Mouse (Mus musculus) A20 (cell line): ENCODE results near the gene Kifc3.
A peak's percentile ranks its signal among the peaks of the same experiment; 100 is the strongest.
"Not testable (repeated sequence)": the region's sequence is repeated elsewhere in the genome, so short reads cannot be mapped to it uniquely, and the experiment has no call there.

Experiments used
- DNase-seq: peaks from one replicate; pipeline ENCODE4 v3.0.0-alpha.2; 2011; ENCODE audit warnings: low read depth, low spot score

Gene Kifc3

GRCm38 (mm10) chr8:95202649-95203275, at the start of gene Kifc3:
Gene Kifc3 (minus strand): TSS chr8:95202812.
- no peak for DNase-seq

GRCm38 (mm10) chr8:95252056-95252455, 49.4 kb upstream of the Kifc3 start:
- DNase-seq: no peak

GRCm38 (mm10) chr8:95249847-95250246, 47.2 kb upstream of the Kifc3 start:
- peak; percentile 47 for DNase-seq

GRCm38 (mm10) chr8:95247277-95247676, 44.7 kb upstream of the Kifc3 start:
- DNase-seq: no peak

- peak; percentile 88 for DNase-seq
These were observed 42.6 kb upstream of the Kifc3 start for GRCm38 (mm10) chr8:95245180-95245579.

GRCm38 (mm10) chr8:95243853-95244252, 41.2 kb upstream of the Kifc3 start:
- no peak for DNase-seq

- DNase-seq: no peak
These were observed 40.4 kb upstream of the Kifc3 start for GRCm38 (mm10) chr8:95242826-95243571.

GRCm38 (mm10) chr8:95242099-95242825, 39.6 kb upstream of the Kifc3 start:
- no peak for DNase-seq

- peak; percentile 54 for DNase-seq
These were observed 33.1 kb upstream of the Kifc3 start for GRCm38 (mm10) chr8:95235683-95236082.

- not testable (repeated sequence) for DNase-seq
These were observed 27.5 kb upstream of the Kifc3 start for GRCm38 (mm10) chr8:95230086-95230485.

- DNase-seq: no peak
These were observed 24.5 kb upstream of the Kifc3 start for GRCm38 (mm10) chr8:95227151-95227468.

- no peak for DNase-seq
These were observed 23.9 kb upstream of the Kifc3 start for GRCm38 (mm10) chr8:95226251-95227150.

GRCm38 (mm10) chr8:95223969-95224368, 21.4 kb upstream of the Kifc3 start:
- DNase-seq: no peak

- no peak for DNase-seq
These were observed 18.4 kb upstream of the Kifc3 start for GRCm38 (mm10) chr8:95221045-95221444.

GRCm38 (mm10) chr8:95220571-95220998, 18.0 kb upstream of the Kifc3 start:
- no peak for DNase-seq

- DNase-seq: peak; percentile 37
These were observed 17.0 kb upstream of the Kifc3 start for GRCm38 (mm10) chr8:95219623-95220022.

GRCm38 (mm10) chr8:95215709-95216360, 13.2 kb upstream of the Kifc3 start:
- DNase-seq: no peak

GRCm38 (mm10) chr8:95209924-95210323, 7.3 kb upstream of the Kifc3 start:
- no peak for DNase-seq

- no peak for DNase-seq
These were observed 3.3 kb upstream of the Kifc3 start for GRCm38 (mm10) chr8:95205946-95206345.

GRCm38 (mm10) chr8:95204039-95204380, 1.4 kb upstream of the Kifc3 start:
- DNase-seq: peak; percentile 62
